8 mouse cellular contexts compared by ENCODE assay signal in genomic region chr8:86843896-86844295, GRCm38 (mm10). TPM values are rescaled to one million over a fixed set of nuclear protein-coding genes. Genes with fewer than 3 reads are reported as not detected.
DNase-seq lines count a peak whose midpoint lies in the region; ATAC-seq and TF ChIP-seq lines count a peak whose summit lies in the region.

No protein-coding gene starts in this region.

- no peak overlapping the region for H3K4me2 ChIP-seq in limb, embryonic 11.5 days (ENCODE audit: low read depth, severe bottlenecking)
- no peak overlapping the region for H3K4me2 ChIP-seq in embryonic facial prominence, embryonic 14.5 days (ENCODE audit: low read depth, low read length)

- no peaks in the 10 kb centered on the region for H3K9me3 ChIP-seq in limb, embryonic 11.5 days (ENCODE audit: control insufficient read depth, low read length)
- no peaks in the 10 kb centered on the region for H3K9me3 ChIP-seq in limb, embryonic 10.5 days (replicated peaks)
- H3K9me3 ChIP-seq in embryonic facial prominence, embryonic 14.5 days (ENCODE audit: control insufficient read depth, low read length), result no peaks in the 10 kb centered on the region

- peak; percentile 44; the same call in 1 of the 2 replicates for ATAC-seq in limb, embryonic 11.5 days (ENCODE audit: insufficient number of reproducible peaks, low FRiP score, low TSS enrichment, low read depth)
- no peak for ATAC-seq in embryonic facial prominence, embryonic 14.5 days (ENCODE audit: low read depth)

- H3K9ac ChIP-seq in limb, embryonic 11.5 days (ENCODE audit: low read length), result no peak overlapping the region
- no peak overlapping the region for H3K9ac ChIP-seq in embryonic facial prominence, embryonic 14.5 days (ENCODE audit: low read depth, low read length)

- no peak overlapping the region for H3K4me3 ChIP-seq in limb, embryonic 11.5 days (ENCODE audit: low read depth, low read length)
- H3K4me3 ChIP-seq in limb, embryonic 10.5 days, result no peak overlapping the region
- H3K4me3 ChIP-seq in bone marrow, adult 2 months (replicated peaks; ENCODE audit: control insufficient read depth, low read depth, low read length), result no peak overlapping the region
- H3K4me3 ChIP-seq in embryonic facial prominence, embryonic 14.5 days (ENCODE audit: low read depth, low read length), result no peak overlapping the region

- no peak for TF ChIP-seq POLR2A in bone marrow, adult 2 months (IDR thresholded peaks at IDR 0.05; ENCODE audit: borderline replicate concordance, control insufficient read depth, low read depth, low read length)

- 0 out of 2 replicates have a peak, but pooled peaks cover 3% of the 10 kb centered on the region for H3K4me1 ChIP-seq in limb, embryonic 11.5 days (ENCODE audit: control insufficient read depth, insufficient read depth, low read length)
- H3K4me1 ChIP-seq in limb, embryonic 10.5 days, result peaks cover 14% of the 10 kb centered on the region; the same call in 1 of the 2 replicates
- H3K4me1 ChIP-seq in bone marrow, adult 2 months (ENCODE audit: control insufficient read depth, insufficient read depth, low read length), result no peaks in the 10 kb centered on the region
- no peaks in the 10 kb centered on the region for H3K4me1 ChIP-seq in embryonic facial prominence, embryonic 14.5 days (ENCODE audit: control insufficient read depth, insufficient read depth, low read length)

- peak; percentile 26 for DNase-seq in limb, embryonic 11.5 days (ENCODE audit: low spot score)
- DNase-seq in limb, embryonic 10.5 days (ENCODE audit: low spot score), result no peak
- peak; percentile 59 for DNase-seq in embryonic facial prominence, embryonic 14.5 days (ENCODE audit: low spot score)
- peak; percentile 57 for DNase-seq in induced T-regulatory cell, adult 2 months (ENCODE audit: low read depth)
- DNase-seq in lung, postnatal 36 days, result peak; percentile 60
- DNase-seq in thymus, postnatal 25 days, result peak; percentile 38
- DNase-seq in testis, postnatal 14 days (ENCODE audit: low spot score), result no peak

- peak; percentile 35; the same call in 1 of the 2 replicates for TF ChIP-seq CTCF in bone marrow, adult 2 months (IDR thresholded peaks at IDR 0.05; ENCODE audit: control insufficient read depth, insufficient read depth, low read length)

- H3K36me3 ChIP-seq in limb, embryonic 11.5 days (ENCODE audit: control insufficient read depth, insufficient read depth, low read length), result peaks cover 15% of the 10 kb centered on the region; the same call in 1 of the 2 replicates
- H3K36me3 ChIP-seq in limb, embryonic 10.5 days, result peaks cover 95% of the 10 kb centered on the region
- H3K36me3 ChIP-seq in embryonic facial prominence, embryonic 14.5 days (ENCODE audit: control insufficient read depth, insufficient read depth, low read length), result peaks cover 79% of the 10 kb centered on the region

- H3K27me3 ChIP-seq in limb, embryonic 11.5 days (ENCODE audit: control insufficient read depth, insufficient read depth, low read length), result no peaks in the 10 kb centered on the region
- no peaks in the 10 kb centered on the region for H3K27me3 ChIP-seq in limb, embryonic 10.5 days (ENCODE audit: low read depth, poor library complexity, severe bottlenecking)
- H3K27me3 ChIP-seq in embryonic facial prominence, embryonic 14.5 days (replicated peaks; ENCODE audit: control insufficient read depth, insufficient read depth, low read length), result no peaks in the 10 kb centered on the region

- 81% methylated on average over 8 of the region's 8 CpGs for WGBS in limb, embryonic 11.5 days
- WGBS in limb, embryonic 10.5 days, result 81% methylated on average over 8 of the region's 8 CpGs
- 62% methylated on average over 8 of the region's 8 CpGs for WGBS in bone marrow, adult 2 months
- WGBS in embryonic facial prominence, embryonic 14.5 days, result 72% methylated on average over 8 of the region's 8 CpGs

- H3K27ac ChIP-seq in limb, embryonic 11.5 days (replicated peaks; ENCODE audit: low read depth, low read length), result no peak overlapping the region
- no peak overlapping the region for H3K27ac ChIP-seq in limb, embryonic 10.5 days
- no peak overlapping the region for H3K27ac ChIP-seq in bone marrow, adult 2 months (ENCODE audit: control insufficient read depth, insufficient read depth, low read depth, low read length, poor library complexity)
- H3K27ac ChIP-seq in embryonic facial prominence, embryonic 14.5 days (replicated peaks; ENCODE audit: low read depth, low read length), result no peak overlapping the region

RNA-seq across cellular contexts. Expression of gene N4bp1, which starts 41.2 kb away (rescaled TPM):
- 12.1 and 13.0 TPM in 2 replicates for polyA plus RNA-seq in limb, embryonic 11.5 days (2014; fragmentation: Nextera tagmentation; extraction: Ambion mirVana)
- 9.0 and 11.1 TPM in 2 replicates for polyA plus RNA-seq in limb, embryonic 10.5 days (2016; fragmentation: Nextera tagmentation; extraction: Ambion mirVana)
- 6.9 and 12.7 TPM in 2 replicates for polyA plus RNA-seq in bone marrow, adult 2 months (2011; ENCODE audit: insufficient read depth, insufficient read length, low replicate concordance, missing spikeins)
- polyA plus RNA-seq in embryonic facial prominence, embryonic 14.5 days (2014; fragmentation: Nextera tagmentation; extraction: Ambion mirVana), result 10.6 and 10.7 TPM in 2 replicates

Comparison
In these comparisons a context has a peak if more than half of its experiments do, and no peak if none do; other contexts are left out.
1. DNase-seq: peak in limb, embryonic 11.5 days (single experiment), embryonic facial prominence, embryonic 14.5 days (single experiment), induced T-regulatory cell, adult 2 months (single experiment), lung, postnatal 36 days (single experiment) and thymus, postnatal 25 days (single experiment); none in limb, embryonic 10.5 days (single experiment) and testis, postnatal 14 days (single experiment).